Mouse (Mus musculus) frontal cortex, postnatal 10 days (tissue): Measurements from ENCODE around the gene Pwwp2b.

ENCODE experiments used
- DNase-seq, 2 experiments: peaks; one replicate each; pipeline ENCODE4 v3.0.0; 2022; ENCODE audit warnings: low spot score in 2 of 2, mixed read lengths in 1 of 2

Pwwp2b gene

GRCm38 (mm10) chr7:139247881-139248614, at the start of gene Pwwp2b:
Gene Pwwp2b, plus strand, starts transcription at chr7:139248482.
- DNase-seq, result peak in 1 of 2 experiments; percentile 67

GRCm38 (mm10) chr7:139200108-139200507, 48.2 kb upstream of the Pwwp2b start:
- peak in 1 of 2 experiments; percentile 60 for DNase-seq

GRCm38 (mm10) chr7:139201209-139201608, 47.1 kb upstream of the Pwwp2b start:
- DNase-seq, result no peak

- DNase-seq, result no peak
These were observed 40.1 kb upstream of the Pwwp2b start for GRCm38 (mm10) chr7:139208023-139208772.

GRCm38 (mm10) chr7:139208773-139209095, 39.5 kb upstream of the Pwwp2b start:
- no peak for DNase-seq

- DNase-seq, result no peak
These were observed 36.5 kb upstream of the Pwwp2b start for GRCm38 (mm10) chr7:139211761-139212160.

- peak; percentile 97 for DNase-seq
These were observed 35.2 kb upstream of the Pwwp2b start, which contains the start of the genes Lrrc27 and Stk32c for GRCm38 (mm10) chr7:139212754-139213745. Gene Lrrc27, plus strand, starts transcription at chr7:139212988. Gene Stk32c, minus strand, starts transcription at chr7:139213307.

GRCm38 (mm10) chr7:139213751-139214150, 34.5 kb upstream of the Pwwp2b start:
- DNase-seq, result no peak

GRCm38 (mm10) chr7:139214160-139214559, 34.1 kb upstream of the Pwwp2b start:
- no peak for DNase-seq

- DNase-seq, result no peak
These were observed 33.5 kb upstream of the Pwwp2b start for GRCm38 (mm10) chr7:139214596-139215340.

- DNase-seq, result no peak
These were observed 32.8 kb upstream of the Pwwp2b start for GRCm38 (mm10) chr7:139215516-139215915.

- no peak for DNase-seq
These were observed 32.3 kb upstream of the Pwwp2b start for GRCm38 (mm10) chr7:139215946-139216345.

GRCm38 (mm10) chr7:139216464-139216863, 31.8 kb upstream of the Pwwp2b start:
- no peak for DNase-seq

GRCm38 (mm10) chr7:139217046-139217445, 31.2 kb upstream of the Pwwp2b start:
- DNase-seq, result no peak

GRCm38 (mm10) chr7:139218641-139219415, 29.5 kb upstream of the Pwwp2b start:
- DNase-seq, result no peak

GRCm38 (mm10) chr7:139219486-139219885, 28.8 kb upstream of the Pwwp2b start:
- DNase-seq, result no peak

GRCm38 (mm10) chr7:139220303-139220702, 28.0 kb upstream of the Pwwp2b start:
- no peak for DNase-seq

- no peak for DNase-seq
These were observed 27.2 kb upstream of the Pwwp2b start for GRCm38 (mm10) chr7:139221072-139221471.

- DNase-seq, result no peak
These were observed 26.4 kb upstream of the Pwwp2b start for GRCm38 (mm10) chr7:139221856-139222255.

- no peak for DNase-seq
These were observed 25.9 kb upstream of the Pwwp2b start for GRCm38 (mm10) chr7:139222341-139222740.
